ENCODE assay signal across 9 mouse cellular contexts in the genomic region with DNA sequence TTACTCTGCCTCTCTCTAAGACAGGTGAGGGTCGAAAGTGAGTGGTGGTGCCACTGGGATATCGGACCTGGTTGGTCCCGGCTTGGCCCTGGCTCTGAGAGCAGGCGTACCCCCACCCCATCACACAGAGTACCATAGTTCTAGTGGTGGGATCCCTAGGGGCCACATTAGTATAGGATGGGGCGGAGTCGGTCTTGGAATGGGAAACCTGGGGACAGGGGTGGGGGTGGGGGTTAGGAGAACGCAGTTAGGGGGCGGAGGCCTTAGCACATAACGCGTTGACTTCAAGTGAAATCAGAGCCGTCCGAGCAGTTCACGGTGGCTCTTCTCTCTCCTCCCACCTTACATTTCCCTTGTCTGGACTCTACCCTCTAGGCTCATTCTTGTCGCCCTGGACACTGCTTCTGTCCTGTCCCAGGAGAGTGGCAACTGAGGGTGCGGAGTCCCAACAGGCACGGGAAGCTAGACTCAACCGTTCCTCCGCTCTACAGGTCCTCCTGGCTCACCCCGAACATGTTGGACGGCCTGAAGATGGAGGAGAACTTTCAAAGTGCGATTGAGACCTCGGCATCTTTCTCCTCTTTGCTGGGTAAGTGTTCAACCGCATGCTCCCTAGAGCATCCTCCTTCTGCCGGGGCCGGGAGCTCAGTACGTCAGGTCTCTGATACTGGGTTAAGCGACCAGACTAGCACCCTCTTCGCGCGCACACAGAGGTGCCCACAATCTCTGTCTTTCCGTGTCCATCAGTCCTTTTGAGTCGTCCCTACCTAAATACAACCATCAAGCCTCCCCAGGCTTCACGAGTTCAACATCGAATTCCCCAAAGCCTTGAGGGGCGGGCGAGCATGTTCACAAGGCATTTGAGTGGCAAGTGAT. TPM values are rescaled to one million over a fixed set of nuclear protein-coding genes. Genes with fewer than 3 reads are reported as not detected.
DNase-seq lines count a peak whose midpoint lies in the region; ATAC-seq and TF ChIP-seq lines count a peak whose summit lies in the region.
"Had no signal": no experiment of that assay in that cellular context is flagged by ENCODE, and none has a peak within 500 bp of the region (broad histone marks: within the 10 kb centered on the region; RNA-seq: fewer than 3 reads in every experiment).

No protein-coding gene starts in this region.

- 2% methylated on average over 36 of the region's 36 CpGs for WGBS in kidney, postnatal 0 days
- WGBS in forebrain, embryonic 10.5 days: 1% methylated on average over 36 of the region's 36 CpGs
- 1% methylated on average over 35 of the region's 36 CpGs for WGBS in limb, embryonic 11.5 days
- 6% methylated on average over 36 of the region's 36 CpGs for WGBS in small intestine, adult 2 months

- H3K36me3 ChIP-seq in kidney, postnatal 0 days (ENCODE audit: insufficient read depth, low read length): no peaks in the 10 kb centered on the region
- no peaks in the 10 kb centered on the region for H3K36me3 ChIP-seq in forebrain, embryonic 10.5 days (replicated peaks)
- no peaks in the 10 kb centered on the region for H3K36me3 ChIP-seq in limb, embryonic 11.5 days (ENCODE audit: control insufficient read depth, insufficient read depth, low read length)
- no peaks in the 10 kb centered on the region for H3K36me3 ChIP-seq in small intestine, adult 2 months (ENCODE audit: control insufficient read depth, insufficient read depth, low read length)

- peaks cover 78% of the 10 kb centered on the region for H3K27me3 ChIP-seq in kidney, postnatal 0 days (ENCODE audit: insufficient read depth, low read length)
- peaks cover 91% of the 10 kb centered on the region for H3K27me3 ChIP-seq in forebrain, embryonic 10.5 days (ENCODE audit: poor library complexity, severe bottlenecking)
- H3K27me3 ChIP-seq in limb, embryonic 11.5 days (ENCODE audit: control insufficient read depth, insufficient read depth, low read length): peaks cover 72% of the 10 kb centered on the region
- H3K27me3 ChIP-seq in small intestine, adult 2 months (ENCODE audit: control insufficient read depth, insufficient read depth, low read length): peaks cover 52% of the 10 kb centered on the region

- no peak for DNase-seq in kidney, postnatal 0 days (ENCODE audit: low spot score)
- DNase-seq in kidney, postnatal 25 days: no peak
- DNase-seq in forebrain, embryonic 10.5 days (ENCODE audit: extremely low spot score, low spot score): peak; percentile 45
- DNase-seq in limb, embryonic 11.5 days (ENCODE audit: low spot score): peak; percentile 54
- no peak for DNase-seq in left cerebral cortex, postnatal 4 days
- DNase-seq in gastrocnemius, postnatal 4 days (ENCODE audit: low spot score in 2 of 2): no peak
- DNase-seq: thymus, adult 2 months had no signal

- 0 out of 2 replicates have a peak, but pooled peaks cover 3% of the 10 kb centered on the region for H3K9me3 ChIP-seq in kidney, postnatal 0 days (replicated peaks; ENCODE audit: low read length)
- H3K9me3 ChIP-seq in forebrain, embryonic 10.5 days: peaks cover 4% of the 10 kb centered on the region; the same call in 1 of the 2 replicates
- no peaks in the 10 kb centered on the region for H3K9me3 ChIP-seq in limb, embryonic 11.5 days (ENCODE audit: control insufficient read depth, low read length)

- H3K4me3 ChIP-seq in kidney, postnatal 0 days (replicated peaks; ENCODE audit: low read depth, low read length): peak overlapping the region; percentile 37
- H3K4me3 ChIP-seq in forebrain, embryonic 10.5 days: peak overlapping the region; percentile 56
- peak overlapping the region; percentile 44 for H3K4me3 ChIP-seq in limb, embryonic 11.5 days (ENCODE audit: low read depth, low read length)
- H3K4me3 ChIP-seq in small intestine, adult 2 months (ENCODE audit: low read depth, low read length): peak overlapping the region; percentile 38; the same call in 1 of the 2 replicates

- no peak overlapping the region for H3K27ac ChIP-seq in kidney, postnatal 0 days
- peak overlapping the region; percentile 79 for H3K27ac ChIP-seq in forebrain, embryonic 10.5 days
- no peak overlapping the region for H3K27ac ChIP-seq in limb, embryonic 11.5 days (replicated peaks; ENCODE audit: low read depth, low read length)
- no peak overlapping the region for H3K27ac ChIP-seq in small intestine, adult 2 months (ENCODE audit: insufficient read depth, low read depth, low read length)

- TF ChIP-seq CTCF in kidney, postnatal 0 days (IDR thresholded peaks at IDR 0.05; ENCODE audit: low read depth): no peak
- TF ChIP-seq CTCF in small intestine, adult 2 months (IDR thresholded peaks at IDR 0.05; ENCODE audit: extremely low read depth, insufficient read length, insufficient replicate concordance, low read depth, low read length): no peak

- H3K9ac ChIP-seq in kidney, postnatal 0 days (ENCODE audit: low read depth, low read length): no peak overlapping the region
- H3K9ac ChIP-seq in limb, embryonic 11.5 days (ENCODE audit: low read length): no peak overlapping the region

- peak; percentile 55 for ATAC-seq in kidney, postnatal 0 days (replicated peaks; ENCODE audit: low FRiP score, low read depth)
- ATAC-seq in limb, embryonic 11.5 days (ENCODE audit: insufficient number of reproducible peaks, low FRiP score, low TSS enrichment, low read depth): peak; percentile 48; the same call in 1 of the 2 replicates
- ATAC-seq in megakaryocyte-erythroid progenitor cell, adult 5-6 weeks (replicated peaks; ENCODE audit: low FRiP score, low TSS enrichment, poor library complexity, severe bottlenecking): no peak

- peaks cover 7% of the 10 kb centered on the region; the same call in 1 of the 2 replicates for H3K4me1 ChIP-seq in kidney, postnatal 0 days (replicated peaks; ENCODE audit: insufficient read depth, low read length)
- H3K4me1 ChIP-seq in forebrain, embryonic 10.5 days: peaks cover 43% of the 10 kb centered on the region
- H3K4me1 ChIP-seq in limb, embryonic 11.5 days (ENCODE audit: control insufficient read depth, insufficient read depth, low read length): peaks cover 10% of the 10 kb centered on the region; the same call in 1 of the 2 replicates
- no peaks in the 10 kb centered on the region for H3K4me1 ChIP-seq in small intestine, adult 2 months (ENCODE audit: control insufficient read depth, insufficient read depth, insufficient read length, low read length)

- intact Hi-C loops in left cerebral cortex, postnatal 4 days (cut with DNase I): loop anchor here (10.0 kb wide), 1 partner anchor 205 kb away; no protein-coding TSS in a partner anchor

- H3K4me2 ChIP-seq in kidney, postnatal 0 days (ENCODE audit: low read length): peak overlapping the region; percentile 88
- peak overlapping the region; percentile 94 for H3K4me2 ChIP-seq in limb, embryonic 11.5 days (ENCODE audit: low read depth, severe bottlenecking)

- no peak for TF ChIP-seq POLR2A in small intestine, adult 2 months (IDR thresholded peaks at IDR 0.05; ENCODE audit: low read depth, low read length)

RNA-seq across cellular contexts. Expression of a gene that starts 0.5 kb away (rescaled TPM):
- 0.04 TPM in 1 of 2 replicates, not detected in the other for polyA plus RNA-seq in kidney, postnatal 0 days (2015; fragmentation: Nextera tagmentation; extraction: Ambion mirVana)
- 5.4 and 6.3 TPM in 2 replicates for polyA plus RNA-seq in forebrain, embryonic 10.5 days (2016; fragmentation: Nextera tagmentation; extraction: Ambion mirVana)
- polyA plus RNA-seq in limb, embryonic 11.5 days (2014; fragmentation: Nextera tagmentation; extraction: Ambion mirVana): 0.97 and 1.1 TPM in 2 replicates
- polyA plus RNA-seq in small intestine, adult 2 months (2012; rRNA removed): 0.35 and 0.41 TPM in 2 replicates
- total RNA-seq in left cerebral cortex, postnatal 4 days (2021): under 1 TPM; 0.22 to 0.30 TPM
- total RNA-seq in megakaryocyte-erythroid progenitor cell, adult 5-6 weeks (2014; fragmentation: Nextera tagmentation): not detected in 2 replicates
- not detected in 2 replicates for total RNA-seq in megakaryocyte-erythroid progenitor cell, adult 5-6 weeks (2017)
- total RNA-seq in gastrocnemius, postnatal 4 days (2021): 1 to 10 TPM; 1.8 to 2.7 TPM

Comparison
In these comparisons a context has a peak if more than half of its experiments do, and no peak if none do; other contexts are left out.
1. DNase-seq: peak in forebrain, embryonic 10.5 days (single experiment) and limb, embryonic 11.5 days (single experiment); none in kidney, postnatal 0 days (single experiment), kidney, postnatal 25 days (0 of 2), left cerebral cortex, postnatal 4 days (single experiment) and gastrocnemius, postnatal 4 days (0 of 2).
2. Peak in every context shown above with its lines, with median percentiles within 50 percentile points of each other: H3K4me3 ChIP-seq.